Mouse (Mus musculus) layer of hippocampus, postnatal 36 days (tissue): ENCODE results near the gene 5730480H06Rik. TPM values are rescaled to one million over a fixed set of nuclear protein-coding genes. Genes with fewer than 3 reads are reported as not detected.
A peak's percentile ranks its signal among the peaks of the same experiment; 100 is the strongest.

ENCODE experiments used
- DNase-seq, 2 experiments: peaks; one replicate each; pipeline ENCODE4 v3.0.0; 2022
- total RNA-seq, 2 experiments: library from RNA; stranded (reverse); gene quantifications; 2 replicates each; pipeline ENCODE4 v1.2.3; 2021

Gene 5730480H06Rik
- 10 to 100 TPM; 17.1 to 22.7 TPM for total RNA-seq

DNA sequence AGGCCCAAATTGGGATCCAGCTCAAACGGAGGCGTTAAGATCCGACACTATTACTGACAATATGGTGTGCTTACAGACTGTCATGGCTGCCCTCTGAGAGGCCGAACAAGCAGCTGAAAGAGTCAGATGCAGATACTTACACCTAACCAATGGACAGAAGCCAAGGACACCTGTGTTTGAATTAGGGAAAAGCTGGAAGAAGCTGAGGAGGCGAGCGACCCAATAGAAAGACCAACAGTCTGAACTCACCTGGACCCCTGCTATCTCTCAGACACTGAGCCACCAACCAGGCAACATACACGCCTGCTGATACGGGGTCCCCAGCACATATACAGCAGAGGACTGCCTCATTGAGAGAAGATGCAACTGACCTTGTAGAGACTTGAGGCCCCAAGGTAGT is at the start of gene 5730480H06Rik:
5730480H06Rik (plus strand) TSS at position 301 of the 400 bp plus-strand sequence.
- no peak for DNase-seq

DNA sequence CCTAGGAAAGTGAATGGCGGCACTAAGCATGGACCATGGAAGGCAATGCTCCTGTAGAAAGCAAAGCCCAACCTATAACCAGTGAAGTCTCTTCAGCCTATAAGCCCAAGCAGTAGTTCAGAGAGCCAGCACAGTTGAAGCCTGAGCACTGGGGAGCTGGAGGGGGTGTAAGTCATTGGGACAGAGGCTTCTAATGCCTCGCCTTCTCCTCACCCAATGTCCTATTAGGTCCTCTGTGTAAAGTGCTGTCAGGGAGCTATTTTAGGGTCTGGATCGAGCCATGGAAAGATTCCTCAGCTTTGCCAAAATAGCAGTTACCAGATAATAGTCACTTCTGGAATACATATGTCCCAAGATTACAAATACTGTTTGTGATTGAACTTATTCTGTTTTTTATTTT is 26.6 kb upstream of the 5730480H06Rik start:
- DNase-seq, result no peak

DNA sequence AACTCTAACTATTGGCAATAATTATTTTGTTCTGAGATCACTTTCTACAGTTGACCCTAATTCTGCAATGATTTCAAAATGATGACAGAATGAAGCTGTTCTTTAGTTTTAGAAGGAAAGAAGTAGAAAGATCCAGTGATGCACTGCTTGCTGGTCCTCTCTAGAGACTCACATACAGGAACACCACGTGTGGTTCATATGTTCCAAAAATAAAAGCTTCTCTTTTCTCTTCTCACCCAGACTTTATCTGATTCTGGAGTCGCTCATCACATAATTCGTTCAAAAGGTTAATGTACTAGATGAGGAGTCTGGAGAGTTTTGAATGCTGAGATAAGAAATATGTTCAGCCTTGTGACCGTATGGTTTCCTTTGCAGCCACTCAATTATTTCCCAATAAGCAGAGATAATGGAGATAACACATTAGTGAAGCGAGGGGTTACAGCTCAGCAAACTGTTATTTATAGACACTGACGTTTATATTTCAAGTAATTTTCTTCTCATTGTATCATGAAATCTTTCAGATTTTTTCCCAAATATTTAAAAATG is 12.6 kb upstream of the 5730480H06Rik start:
- DNase-seq, result no peak

DNA sequence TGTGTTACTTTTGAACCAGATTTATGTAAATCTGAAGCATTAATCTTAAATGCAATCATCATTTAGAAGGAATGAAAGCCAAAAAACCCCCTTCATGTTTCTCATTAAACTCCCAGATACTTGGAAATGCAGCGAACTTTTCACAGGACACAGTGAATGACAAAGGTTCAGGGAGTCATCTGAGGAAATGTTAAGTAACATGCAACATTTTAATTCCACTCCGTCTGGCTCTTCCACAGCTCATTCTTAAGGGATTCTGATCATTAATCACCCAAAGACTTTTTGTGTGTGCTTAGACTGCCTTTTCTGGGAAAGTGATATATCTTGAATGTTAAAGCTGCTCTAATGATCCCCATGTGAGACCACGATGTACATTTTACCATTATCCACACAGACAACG is 7.2 kb upstream of the 5730480H06Rik start:
- no peak for DNase-seq

DNA sequence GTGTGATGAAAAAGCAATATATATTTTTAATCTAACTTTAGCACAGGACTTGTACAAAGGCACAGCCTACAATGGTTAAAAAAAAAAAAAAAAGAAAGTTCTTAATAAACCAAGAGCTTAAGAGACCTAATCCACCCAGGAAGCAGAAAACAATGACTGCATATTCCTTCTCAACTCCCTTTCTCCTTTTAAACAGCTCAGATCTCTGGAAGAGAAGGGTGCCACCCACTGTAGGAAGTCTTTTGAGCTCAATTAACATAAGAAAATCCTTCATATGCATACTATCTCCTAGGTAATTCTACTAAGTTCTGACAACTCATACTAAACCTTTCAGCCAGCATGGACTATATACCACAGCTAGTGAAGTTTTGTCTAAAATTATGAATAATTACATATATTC is 1.5 kb upstream of the 5730480H06Rik start:
- DNase-seq, result no peak

DNA sequence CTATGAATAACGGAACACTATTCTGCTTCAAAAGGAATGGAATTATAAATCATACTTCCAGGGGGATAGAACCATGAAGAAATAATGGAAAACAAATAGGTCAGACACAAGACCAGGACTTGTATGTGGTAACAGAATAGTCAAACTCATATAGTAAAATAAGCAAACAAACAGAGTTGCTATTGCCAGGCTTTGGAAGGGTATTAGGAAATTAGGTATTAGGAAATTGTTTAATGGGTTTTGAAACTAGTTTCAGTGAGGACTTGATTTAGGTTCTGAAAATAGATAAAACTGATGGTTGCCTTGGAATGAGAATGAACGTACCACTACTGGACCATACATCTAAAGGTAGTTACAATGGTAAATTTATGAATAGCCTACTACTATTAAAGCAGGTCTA is 2.0 kb downstream of the 5730480H06Rik start:
- no peak for DNase-seq

DNA sequence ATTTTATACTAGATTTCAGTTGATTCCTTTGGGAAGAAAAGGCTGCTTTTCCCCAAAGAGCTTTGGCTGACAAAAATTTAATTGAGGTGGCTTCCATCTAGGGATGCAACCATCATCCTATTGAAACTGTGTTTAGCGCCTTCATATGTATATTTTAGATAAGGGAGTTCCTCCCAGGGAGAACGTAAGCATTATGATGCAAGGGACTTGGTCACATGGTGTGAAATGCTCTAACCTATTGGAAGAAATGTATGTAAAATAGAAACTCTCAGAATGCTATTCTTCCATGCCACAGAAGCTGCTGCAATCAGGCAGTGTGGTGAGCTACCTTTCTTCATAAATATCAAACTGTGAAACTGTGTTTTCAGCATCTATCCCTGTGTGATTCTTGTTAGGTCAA is 3.1 kb downstream of the 5730480H06Rik start:
- no peak for DNase-seq

DNA sequence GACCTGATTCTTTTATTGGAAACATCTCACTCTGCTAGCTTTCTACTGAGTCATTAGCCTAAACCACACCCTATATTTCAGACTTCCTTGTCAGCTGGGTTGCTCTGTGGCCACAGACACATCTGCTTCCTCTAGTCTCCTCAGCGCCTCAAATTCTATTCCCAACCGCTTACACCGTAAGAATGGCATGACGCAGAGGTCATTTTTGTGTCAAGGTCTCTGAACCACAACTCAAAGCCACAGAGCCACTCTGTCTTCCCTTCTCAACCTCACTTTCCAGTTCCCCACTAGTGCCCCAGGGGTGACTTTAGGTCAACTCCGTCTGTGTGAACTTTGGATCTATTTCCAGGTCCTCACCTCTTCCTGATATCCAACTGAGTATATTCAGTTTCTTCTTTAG is 3.7 kb downstream of the 5730480H06Rik start:
- no peak for DNase-seq

DNA sequence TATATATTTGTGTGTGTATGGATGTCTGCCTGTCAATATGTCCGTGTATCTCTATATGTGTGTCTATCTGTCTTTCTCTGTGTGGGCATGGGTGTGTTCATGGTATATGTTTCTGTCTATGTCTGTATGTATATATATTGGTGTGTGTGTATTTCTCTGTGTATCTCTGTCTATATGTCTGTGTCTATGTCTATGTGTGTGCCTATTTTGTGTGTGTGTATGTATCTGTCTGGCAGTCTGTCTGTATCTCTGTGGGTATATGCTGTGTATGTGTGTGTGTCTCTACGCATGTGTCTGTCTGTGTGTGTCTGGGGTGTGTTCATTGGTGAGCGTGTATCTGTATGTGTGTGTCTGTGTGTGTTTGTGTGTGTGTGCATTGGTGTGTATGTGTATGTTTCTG is 5.7 kb downstream of the 5730480H06Rik start:
- DNase-seq, result no peak

DNA sequence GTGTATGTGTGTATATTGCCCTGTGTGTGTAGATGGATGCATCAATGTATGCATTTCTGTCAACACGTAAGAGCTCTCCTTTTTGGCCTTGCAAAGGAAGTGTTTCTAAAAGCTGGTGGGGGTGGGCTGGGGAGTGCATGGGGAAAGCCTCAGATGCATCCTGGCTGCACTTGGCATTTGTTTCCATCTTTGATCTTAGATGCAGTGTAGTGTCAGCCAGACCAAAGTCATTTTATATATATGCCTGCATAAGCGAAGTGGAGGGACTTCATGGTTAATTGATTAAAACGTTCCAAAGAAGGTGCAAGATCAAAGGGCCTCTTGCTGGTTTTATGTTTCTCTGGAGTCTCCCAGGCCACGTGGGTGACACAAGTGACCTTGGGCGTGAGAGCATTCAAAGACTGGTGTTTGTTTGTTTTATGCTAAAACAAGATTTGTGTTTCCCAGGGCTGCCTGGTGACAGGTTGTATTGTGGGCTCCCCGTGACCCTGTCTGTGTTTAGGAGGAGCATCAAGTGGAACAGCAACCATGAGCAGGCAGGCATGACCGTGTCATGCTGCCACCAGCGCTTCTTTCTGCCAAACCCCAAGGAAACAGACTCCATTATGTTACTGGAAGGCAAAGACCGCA is 6.2 kb downstream of the 5730480H06Rik start:
- no peak for DNase-seq

DNA sequence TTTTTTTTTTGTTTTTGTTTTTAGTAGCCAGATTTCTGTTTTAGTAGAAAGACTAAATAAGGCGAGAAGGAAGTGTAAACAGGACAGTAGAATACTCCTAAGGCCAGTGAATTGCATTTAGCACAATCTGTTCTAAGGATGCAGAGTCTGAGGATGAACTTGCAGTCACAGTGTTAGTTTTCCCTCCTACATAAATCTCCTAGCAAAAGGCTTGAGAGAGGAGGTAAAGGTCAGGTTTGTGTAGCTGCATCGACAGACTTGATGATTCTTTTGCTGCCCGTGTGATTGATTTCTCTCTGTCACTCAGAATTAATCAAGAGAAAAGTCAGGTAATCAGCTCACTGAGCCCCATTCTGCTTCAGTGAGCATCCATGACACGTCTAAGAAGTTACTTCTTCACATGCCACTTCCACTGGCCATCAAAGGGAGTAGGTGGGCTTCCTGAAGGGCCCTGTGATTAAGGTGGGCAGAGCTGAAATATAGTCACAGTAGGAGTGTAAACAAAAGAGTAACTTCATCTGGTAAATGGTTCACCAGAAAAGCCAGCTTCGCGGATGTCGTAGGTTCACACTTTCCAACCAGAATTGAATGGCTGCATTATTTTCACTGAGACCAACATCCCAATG is 13.2 kb downstream of the 5730480H06Rik start:
- DNase-seq, result no peak

DNA sequence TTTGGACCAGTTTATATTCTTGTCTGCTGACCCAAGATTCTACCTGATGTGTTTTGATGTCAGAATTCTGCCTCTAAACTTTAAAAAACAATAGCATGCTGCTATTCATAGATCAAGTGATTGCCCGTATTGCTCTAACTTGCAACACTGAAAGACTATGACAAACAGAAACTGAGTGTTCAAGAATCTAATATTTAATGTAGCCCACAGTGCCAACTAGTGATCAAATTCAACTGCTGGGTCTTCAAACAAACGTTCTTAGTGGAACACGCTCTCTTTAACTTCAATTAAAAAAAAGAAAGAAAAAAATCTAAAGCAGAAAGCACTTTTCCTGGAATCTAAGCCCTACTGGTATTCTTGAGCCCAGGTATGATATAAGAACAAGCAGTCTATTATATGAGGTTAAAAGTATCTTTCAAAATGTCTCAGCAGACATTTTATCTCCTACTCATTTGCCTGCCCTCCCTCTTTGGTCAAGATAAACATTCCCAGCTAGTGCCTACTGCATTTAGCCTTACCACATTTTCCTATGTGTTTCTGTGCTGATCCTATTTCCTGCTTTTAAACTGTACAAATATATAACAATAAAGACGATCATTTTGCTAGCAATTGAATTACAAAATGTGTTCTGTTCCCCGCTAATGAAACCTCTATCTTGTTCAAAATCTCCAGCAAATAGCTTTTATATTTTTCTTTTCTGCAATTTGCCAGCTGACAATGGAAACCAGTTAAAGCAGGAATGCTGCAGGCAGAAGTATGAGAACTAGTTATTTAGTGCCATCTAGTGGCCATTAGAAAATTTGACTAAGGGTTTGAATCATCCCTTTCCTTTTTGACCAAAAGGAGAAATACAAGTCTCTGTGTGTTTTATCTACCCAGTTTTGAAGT is 17.6 kb downstream of the 5730480H06Rik start:
- no peak for DNase-seq

DNA sequence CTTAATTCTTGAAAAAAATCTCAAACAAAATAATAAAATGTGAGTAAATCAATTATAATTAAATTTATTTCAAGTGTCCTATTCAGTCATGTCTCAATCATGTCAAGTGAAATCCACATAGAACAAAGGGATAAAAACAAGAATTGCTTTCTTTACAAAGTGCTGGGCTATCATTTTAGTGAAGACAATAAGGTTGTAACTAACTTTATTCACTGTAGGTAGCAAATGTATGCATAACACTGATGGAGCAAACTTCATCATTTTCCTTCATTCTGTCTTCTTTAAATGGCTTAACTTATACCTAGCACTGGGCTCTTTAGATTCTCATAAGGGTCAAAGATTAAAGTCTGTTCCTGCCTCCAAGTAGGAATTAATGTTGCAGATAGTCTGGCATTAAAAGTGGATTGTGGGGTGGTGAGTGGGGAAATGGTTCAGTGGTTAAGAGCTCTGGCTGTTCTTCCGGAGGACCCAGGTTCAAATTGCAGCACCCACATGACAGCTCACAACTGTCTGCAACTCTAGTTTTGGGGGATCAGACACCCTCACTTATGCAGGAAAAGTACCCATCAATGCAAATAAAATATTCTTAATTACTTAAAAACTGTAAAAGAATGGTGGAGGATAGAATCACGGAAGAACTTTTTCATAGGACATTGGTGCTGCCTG is 18.4 kb downstream of the 5730480H06Rik start:
- no peak for DNase-seq

DNA sequence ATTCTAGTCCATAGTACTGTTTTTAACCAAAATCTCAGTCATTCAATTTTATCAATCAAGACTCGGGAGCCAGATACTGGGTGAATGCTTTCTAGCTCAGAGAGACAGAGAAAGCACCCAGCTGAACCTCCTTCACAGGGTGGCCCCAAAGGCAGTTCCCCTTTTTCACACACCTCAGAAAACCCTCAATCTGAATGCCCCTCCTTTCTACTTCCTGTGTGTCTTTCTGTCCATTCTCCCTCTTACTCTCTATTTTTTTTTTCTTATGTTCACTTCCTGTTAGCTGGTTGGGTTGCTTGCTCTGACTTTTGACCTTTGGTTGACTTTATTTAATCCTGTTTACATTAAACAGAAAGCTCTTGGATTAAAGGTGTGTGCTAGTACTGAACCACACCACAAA is 21.6 kb downstream of the 5730480H06Rik start:
- DNase-seq, result no peak

DNA sequence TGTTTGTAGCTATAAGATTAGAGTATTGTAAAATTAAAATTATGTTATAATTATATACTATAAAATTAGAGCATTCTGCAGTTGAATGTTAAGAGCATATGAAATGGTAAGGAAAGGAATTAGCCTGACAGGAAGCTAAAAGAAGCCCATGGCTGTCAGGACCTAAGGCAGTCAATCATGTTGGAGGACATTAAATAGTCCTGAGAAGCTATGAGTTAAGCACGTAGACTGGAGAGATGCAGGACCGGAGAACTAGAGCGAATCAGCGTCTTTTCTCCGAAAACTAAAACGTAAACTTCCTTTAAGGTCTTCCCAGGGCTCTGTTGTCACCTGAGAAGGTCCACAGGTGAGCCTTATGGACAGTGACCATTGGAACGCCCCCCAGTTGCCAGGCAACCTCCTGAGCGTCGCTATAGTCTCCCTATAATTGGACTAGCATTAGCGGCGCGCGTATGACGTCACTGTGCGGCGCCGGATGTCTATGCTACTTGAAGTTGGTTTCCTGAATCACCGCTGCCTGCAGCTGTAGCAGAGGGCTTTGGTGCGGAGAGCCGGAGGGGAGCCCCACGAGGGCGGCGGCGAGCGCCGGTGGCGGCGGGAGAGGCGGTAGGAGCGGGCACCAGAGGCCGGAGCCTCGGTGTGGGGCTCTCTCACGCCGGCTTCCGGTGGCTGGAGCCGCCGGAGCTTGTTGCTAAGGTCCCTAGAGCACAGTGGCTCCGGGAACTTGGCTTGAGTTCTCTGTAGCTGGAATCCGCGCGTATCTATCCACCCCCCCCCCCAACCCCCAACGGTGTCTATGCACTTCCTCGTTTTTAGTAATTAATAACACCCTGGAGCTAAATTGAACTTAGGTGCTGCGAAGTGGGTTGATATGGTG is 44.4 kb downstream of the 5730480H06Rik start:
- DNase-seq, result peak; percentile 94 to 95

DNA sequence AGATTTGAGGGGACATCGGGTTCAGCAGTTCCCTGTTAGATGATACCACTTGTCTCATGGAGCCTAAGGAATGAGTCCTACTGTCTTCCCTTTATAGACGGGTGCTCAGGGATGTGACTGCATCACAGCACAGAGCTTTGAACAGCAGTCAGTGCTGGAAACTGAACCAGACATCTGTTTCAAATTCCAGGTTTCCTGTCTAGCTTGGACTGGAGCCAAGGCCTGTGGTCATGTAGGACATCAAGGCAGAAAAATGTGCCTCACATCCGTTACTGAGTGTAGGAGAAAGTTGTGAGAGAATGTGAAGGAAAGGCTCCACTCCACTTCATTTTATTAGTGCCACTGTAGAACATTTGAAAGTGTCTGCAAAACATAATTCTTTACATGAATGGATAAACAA is 74.7 kb downstream of the 5730480H06Rik start:
- no peak for DNase-seq

DNA sequence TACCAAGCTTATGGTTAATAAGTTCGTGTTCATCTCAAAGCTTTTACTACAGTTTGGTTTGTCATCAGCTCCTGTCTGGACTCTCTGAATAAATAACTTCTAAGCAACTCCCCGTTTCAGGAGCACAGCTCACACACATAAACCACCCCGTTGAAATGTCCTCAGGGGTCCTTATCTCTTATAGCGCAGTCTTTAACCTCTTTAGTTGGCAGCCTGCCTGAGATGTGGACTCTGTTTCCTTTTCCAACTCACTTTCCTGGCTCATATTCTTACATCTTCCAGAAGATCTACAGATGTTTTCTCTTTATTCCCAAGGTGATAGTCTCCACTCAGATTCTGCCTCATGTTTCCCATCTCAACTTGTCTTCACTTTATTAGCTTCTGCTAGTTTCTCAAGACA is 80.5 kb downstream of the 5730480H06Rik start:
- no peak for DNase-seq

DNA sequence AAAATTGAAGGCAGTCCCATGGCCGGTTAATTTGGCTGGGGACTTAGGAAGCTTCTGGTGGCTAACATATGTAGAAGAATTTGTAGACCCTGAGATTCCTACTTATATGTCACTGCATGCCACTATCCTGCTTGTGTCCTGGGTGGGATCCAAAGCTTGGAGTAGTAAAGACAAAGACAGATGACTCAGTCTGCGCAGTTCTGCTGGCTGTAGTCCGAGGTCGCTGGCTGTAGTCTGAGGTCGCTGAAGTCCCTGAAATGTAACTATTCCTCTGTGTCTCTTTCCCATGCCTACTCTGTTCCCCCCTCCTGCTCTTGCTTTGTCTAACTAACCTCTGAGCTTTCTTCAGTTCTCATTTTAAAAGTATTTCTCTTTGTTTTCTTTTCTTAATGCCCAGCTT is 82.6 kb downstream of the 5730480H06Rik start:
- no peak for DNase-seq

DNA sequence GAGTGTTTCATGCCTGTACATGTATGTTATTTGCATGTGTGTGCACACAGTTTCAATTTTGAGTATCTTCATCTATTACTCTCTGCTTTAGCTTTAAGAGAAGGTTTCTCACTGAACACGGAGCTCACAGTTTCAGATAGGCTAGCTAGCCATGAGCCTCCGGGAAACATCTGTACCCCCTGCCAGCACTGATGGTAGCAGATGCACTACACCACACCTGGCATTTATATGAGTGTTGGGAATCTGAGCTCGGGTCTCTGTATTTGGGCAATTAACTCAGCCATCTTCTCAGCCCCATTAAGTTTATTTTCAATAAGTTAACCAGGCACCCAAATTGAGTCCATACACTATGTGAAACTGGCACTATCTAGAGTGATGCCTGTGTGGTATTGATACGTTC is 83.7 kb downstream of the 5730480H06Rik start:
- no peak for DNase-seq

DNA sequence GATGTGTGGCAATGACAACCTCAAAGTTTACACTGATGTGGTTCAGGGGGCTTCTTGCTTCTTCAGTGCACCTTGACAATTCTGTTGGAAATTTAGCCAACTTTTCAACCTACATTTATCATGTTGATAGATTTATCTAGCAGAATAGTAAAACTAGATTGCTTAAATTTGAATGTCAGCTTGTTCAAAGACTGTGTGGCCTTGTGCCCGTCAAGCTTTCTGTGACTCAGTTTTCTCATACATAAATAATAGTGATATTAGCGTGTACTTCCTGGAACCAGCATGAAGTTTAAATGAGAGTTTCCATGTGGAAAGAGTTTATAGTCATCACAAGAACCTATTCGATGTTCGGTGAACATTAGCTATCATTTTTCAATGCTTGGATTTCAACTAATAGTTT is 84.5 kb downstream of the 5730480H06Rik start:
- DNase-seq, result no peak

DNA sequence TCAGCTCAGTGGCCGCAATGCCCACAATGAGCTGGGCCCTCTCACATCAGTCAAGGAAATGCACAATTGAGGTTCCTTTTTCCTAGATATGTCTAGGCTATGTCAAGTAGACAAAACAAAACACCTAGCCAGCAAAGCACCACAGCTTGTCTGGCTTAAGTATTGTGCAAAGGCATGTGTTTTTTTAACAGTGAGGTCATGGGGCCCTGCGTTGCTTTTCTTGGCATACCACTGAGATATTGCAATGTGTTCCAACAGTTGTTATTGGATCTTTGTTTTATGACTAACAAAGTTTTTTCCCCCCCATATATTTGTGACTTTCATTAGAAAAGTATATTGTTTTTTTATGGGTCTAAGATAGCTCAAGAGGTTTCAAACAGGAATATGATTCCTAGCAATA is 92.0 kb downstream of the 5730480H06Rik start:
- DNase-seq, result no peak

DNA sequence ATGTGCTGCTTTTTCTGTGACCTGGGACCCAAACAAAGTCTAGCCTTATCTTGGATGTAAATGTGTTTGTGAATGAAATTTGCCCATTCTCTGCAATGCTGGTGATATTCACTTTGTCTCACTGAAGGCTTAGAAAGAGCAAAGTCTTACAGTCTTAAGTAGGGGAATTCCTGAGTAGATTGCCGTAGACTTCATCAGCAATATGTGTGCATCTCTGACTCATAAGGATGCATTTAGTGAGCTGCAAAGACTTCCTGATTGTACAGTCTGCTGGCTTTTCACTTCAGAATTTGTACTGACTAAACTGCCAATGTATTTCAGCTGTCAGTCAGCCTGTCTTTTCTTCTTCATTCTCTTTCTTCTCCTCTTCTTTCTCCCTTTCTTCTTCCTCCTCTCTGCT is 94.2 kb downstream of the 5730480H06Rik start:
- no peak for DNase-seq
